Comparison of ENCODE assay signal across 30 mouse cellular contexts in the genomic region with DNA sequence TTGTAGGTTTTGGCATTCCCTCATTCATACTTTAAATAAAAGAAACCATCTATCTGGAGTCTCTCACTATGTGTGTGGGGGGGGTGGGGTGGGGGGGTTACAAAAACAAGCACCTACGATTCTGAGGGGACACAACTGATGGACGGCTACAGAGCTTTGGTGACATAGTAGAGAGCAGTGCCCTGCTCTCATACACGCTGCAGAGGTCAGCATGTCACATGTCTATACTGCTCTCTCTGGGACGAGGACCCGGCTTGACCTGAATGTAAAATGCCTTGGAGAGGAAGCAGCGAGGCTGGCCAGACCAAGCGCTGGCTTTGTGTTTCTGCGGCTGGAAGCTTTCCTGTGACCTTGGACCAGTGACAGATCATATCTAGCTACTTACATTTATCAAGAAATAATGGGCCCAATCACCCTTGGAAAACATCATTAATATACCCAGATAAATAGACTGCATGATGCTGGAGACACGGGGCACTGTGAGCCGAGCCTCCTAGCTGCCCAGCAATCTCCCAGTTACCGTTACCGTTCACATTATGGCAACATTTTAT.
DNase-seq lines count a peak whose midpoint lies in the region; ATAC-seq lines count a peak whose summit lies in the region.
"Had no signal": no experiment of that assay in that cellular context is flagged by ENCODE, and none has a peak within 500 bp of the region (broad histone marks: within the 10 kb centered on the region; RNA-seq: fewer than 3 reads in every experiment).

No protein-coding gene starts in this region.

- peaks cover 16% of the 10 kb centered on the region for H3K36me3 ChIP-seq in hindbrain, embryonic 13.5 days
- H3K36me3 ChIP-seq in hindbrain, embryonic 16.5 days (ENCODE audit: control insufficient read depth, insufficient read depth, low read length), result peaks cover 12% of the 10 kb centered on the region
- H3K36me3 ChIP-seq in hindbrain, embryonic 15.5 days, result peaks cover 12% of the 10 kb centered on the region
- peaks cover 8% of the 10 kb centered on the region; the same call in 1 of the 2 replicates for H3K36me3 ChIP-seq in intestine, embryonic 15.5 days

- no peak overlapping the region for H3K4me2 ChIP-seq in hindbrain, embryonic 13.5 days
- no peak overlapping the region for H3K4me2 ChIP-seq in hindbrain, embryonic 16.5 days (ENCODE audit: low read length)
- no peak overlapping the region for H3K4me2 ChIP-seq in hindbrain, embryonic 15.5 days
- no peak overlapping the region for H3K4me2 ChIP-seq in intestine, embryonic 15.5 days (replicated peaks)
- H3K4me2 ChIP-seq: embryonic facial prominence, embryonic 13.5 days; heart, embryonic 13.5 days; neural tube, embryonic 12.5 days had no signal

- H3K9me3 ChIP-seq in hindbrain, embryonic 13.5 days, result no peaks in the 10 kb centered on the region
- H3K9me3 ChIP-seq in hindbrain, embryonic 16.5 days (ENCODE audit: control insufficient read depth, low read length), result no peaks in the 10 kb centered on the region
- no peaks in the 10 kb centered on the region for H3K9me3 ChIP-seq in hindbrain, embryonic 15.5 days
- H3K9me3 ChIP-seq in intestine, embryonic 15.5 days, result no peaks in the 10 kb centered on the region
- H3K9me3 ChIP-seq: embryonic facial prominence, embryonic 13.5 days; forebrain, embryonic 10.5 days; heart, embryonic 13.5 days; midbrain, embryonic 10.5 days; neural tube, embryonic 12.5 days had no signal

- 37% methylated on average over 12 of the region's 12 CpGs for WGBS in hindbrain, embryonic 13.5 days
- 48% methylated on average over 12 of the region's 12 CpGs for WGBS in hindbrain, embryonic 16.5 days
- WGBS in hindbrain, embryonic 15.5 days, result 38% methylated on average over 12 of the region's 12 CpGs
- 73% methylated on average over 12 of the region's 12 CpGs for WGBS in intestine, embryonic 15.5 days

- no peak overlapping the region for H3K9ac ChIP-seq in hindbrain, embryonic 13.5 days
- H3K9ac ChIP-seq in hindbrain, embryonic 16.5 days (ENCODE audit: low read depth, low read length), result no peak overlapping the region
- no peak overlapping the region for H3K9ac ChIP-seq in hindbrain, embryonic 15.5 days
- no peak overlapping the region for H3K9ac ChIP-seq in intestine, embryonic 15.5 days
- H3K9ac ChIP-seq: embryonic facial prominence, embryonic 13.5 days; heart, embryonic 13.5 days; liver, embryonic 14.5 days; neural tube, embryonic 12.5 days had no signal

- peak; percentile 57; the same call in 1 of the 2 replicates for ATAC-seq in hindbrain, embryonic 13.5 days (ENCODE audit: low FRiP score)
- no peak for ATAC-seq in hindbrain, embryonic 16.5 days
- peak; percentile 59; the same call in 1 of the 2 replicates for ATAC-seq in hindbrain, embryonic 15.5 days (ENCODE audit: low FRiP score, low read depth)
- no peak for ATAC-seq in intestine, embryonic 15.5 days
- ATAC-seq: CD4-positive, CD25-positive, alpha-beta regulatory T cell, adult 4 months; forebrain, embryonic 16.5 days; intestine, embryonic 16.5 days had no signal

- H3K4me1 ChIP-seq in hindbrain, embryonic 13.5 days (replicated peaks), result peaks cover 20% of the 10 kb centered on the region
- H3K4me1 ChIP-seq in hindbrain, embryonic 16.5 days (ENCODE audit: control insufficient read depth, insufficient read depth, low read depth, low read length), result no peaks in the 10 kb centered on the region; the same call in 1 of the 2 replicates
- H3K4me1 ChIP-seq in hindbrain, embryonic 15.5 days (replicated peaks), result peaks cover 3% of the 10 kb centered on the region; the same call in 1 of the 2 replicates
- no peaks in the 10 kb centered on the region for H3K4me1 ChIP-seq in intestine, embryonic 15.5 days (replicated peaks)
- H3K4me1 ChIP-seq: embryonic facial prominence, embryonic 13.5 days had no signal

- peak; percentile 22 for DNase-seq in embryo, embryonic 10.5 days (ENCODE audit: low spot score)
- DNase-seq in embryo, embryonic 10 days (ENCODE audit: low spot score), result no peak
- peak; percentile 37 for DNase-seq in adrenal gland, postnatal 10 days
- DNase-seq in frontal cortex, adult 2 months (ENCODE audit: extremely low spot score in 1 of 2, low spot score in 1 of 2), result no peak
- DNase-seq: cerebellum, adult 11 months; cerebellum, adult 9-10 months; cerebellum, postnatal 36 days; gastrocnemius, postnatal 14 days; heart, postnatal 10 days; kidney, adult 8-10 months; kidney, postnatal 4 days; layer of hippocampus, postnatal 36 days; left cerebral cortex, postnatal 4 days; liver; lung, adult 2 months had no signal

- H3K27me3 ChIP-seq in hindbrain, embryonic 13.5 days, result no peaks in the 10 kb centered on the region
- H3K27me3 ChIP-seq in hindbrain, embryonic 16.5 days (replicated peaks; ENCODE audit: control insufficient read depth, insufficient read depth, low read length), result no peaks in the 10 kb centered on the region
- no peaks in the 10 kb centered on the region for H3K27me3 ChIP-seq in hindbrain, embryonic 15.5 days
- H3K27me3 ChIP-seq in intestine, embryonic 15.5 days (replicated peaks), result no peaks in the 10 kb centered on the region
- H3K27me3 ChIP-seq: embryonic facial prominence, embryonic 13.5 days; heart, embryonic 13.5 days; neural tube, embryonic 12.5 days had no signal

- no peak overlapping the region for H3K4me3 ChIP-seq in hindbrain, embryonic 13.5 days
- H3K4me3 ChIP-seq in hindbrain, embryonic 16.5 days (ENCODE audit: low read length), result no peak overlapping the region
- no peak overlapping the region for H3K4me3 ChIP-seq in hindbrain, embryonic 15.5 days
- H3K4me3 ChIP-seq in intestine, embryonic 15.5 days (replicated peaks), result no peak overlapping the region
- H3K4me3 ChIP-seq: embryonic facial prominence, embryonic 13.5 days; forebrain, embryonic 10.5 days; heart, embryonic 13.5 days; midbrain, embryonic 10.5 days; myocyte; neural tube, embryonic 12.5 days had no signal

- no peak overlapping the region for H3K27ac ChIP-seq in hindbrain, embryonic 13.5 days
- H3K27ac ChIP-seq in hindbrain, embryonic 16.5 days (ENCODE audit: low read depth, low read length), result no peak overlapping the region
- no peak overlapping the region for H3K27ac ChIP-seq in hindbrain, embryonic 15.5 days (replicated peaks)
- no peak overlapping the region for H3K27ac ChIP-seq in intestine, embryonic 15.5 days
- H3K27ac ChIP-seq: embryonic facial prominence, embryonic 13.5 days; forebrain, embryonic 10.5 days; heart, embryonic 13.5 days; kidney, postnatal 0 days; liver, embryonic 14.5 days; midbrain, embryonic 10.5 days; neural tube, embryonic 12.5 days had no signal

Comparison
In these comparisons a context has a peak if more than half of its experiments do, and no peak if none do; other contexts are left out.
1. DNase-seq: peak in embryo, embryonic 10.5 days (single experiment) and adrenal gland, postnatal 10 days (single experiment); none in embryo, embryonic 10 days (single experiment) and frontal cortex, adult 2 months (0 of 2).
2. ATAC-seq: peak in hindbrain, embryonic 13.5 days (single experiment) and hindbrain, embryonic 15.5 days (single experiment); none in hindbrain, embryonic 16.5 days (single experiment) and intestine, embryonic 15.5 days (single experiment).